Mouse (Mus musculus): ENCODE data around the gene Mia.

Gene Mia

DNA sequence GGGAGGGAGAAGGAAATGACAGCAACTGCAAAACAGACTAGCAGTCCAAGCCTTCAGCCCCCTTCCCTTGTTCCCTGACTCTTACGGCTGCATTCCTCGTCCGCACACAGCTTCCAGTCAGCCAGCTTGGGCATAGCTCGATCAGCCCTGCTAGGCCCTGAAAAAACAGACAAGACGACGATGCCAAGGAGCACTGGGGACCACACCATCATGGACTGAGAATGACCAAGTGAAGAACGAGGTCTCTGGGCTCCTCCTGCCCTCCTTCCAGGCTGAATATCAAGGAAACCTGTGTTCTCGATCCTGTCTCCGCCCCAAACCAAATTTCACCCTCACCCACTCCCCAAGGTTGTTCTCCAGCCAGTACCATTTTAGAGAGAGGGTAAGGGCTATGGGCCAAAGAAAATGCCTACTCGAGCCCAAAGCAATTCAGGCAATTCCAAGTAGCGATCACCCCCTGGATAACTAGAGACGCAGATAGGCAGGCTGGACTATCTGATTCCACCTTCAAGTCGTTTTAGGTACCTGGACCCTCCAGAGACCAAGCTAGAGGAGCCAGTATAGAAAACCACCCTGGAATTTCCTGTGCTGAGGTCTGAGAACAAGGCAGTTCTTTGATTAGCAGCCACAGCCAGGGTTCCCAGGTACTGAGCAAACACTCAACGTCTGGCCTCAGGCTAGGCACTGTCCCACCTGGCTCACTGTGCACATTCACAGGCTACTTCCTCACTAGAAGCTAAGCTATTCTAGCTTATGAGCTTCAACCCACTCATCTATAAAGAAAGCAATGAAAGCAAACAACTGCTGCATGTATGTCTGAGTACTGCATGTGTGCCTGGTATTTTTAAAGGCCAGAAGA lies at the start of gene Mia, which contains the start of gene Gm21983:
Mia (minus strand) TSS at position 321 of the 859 bp plus-strand sequence.
Gm21983 (minus strand) TSS at position 250 of the 859 bp plus-strand sequence.
- DNase-seq (ENCODE audit: low spot score) = no peak

DNA sequence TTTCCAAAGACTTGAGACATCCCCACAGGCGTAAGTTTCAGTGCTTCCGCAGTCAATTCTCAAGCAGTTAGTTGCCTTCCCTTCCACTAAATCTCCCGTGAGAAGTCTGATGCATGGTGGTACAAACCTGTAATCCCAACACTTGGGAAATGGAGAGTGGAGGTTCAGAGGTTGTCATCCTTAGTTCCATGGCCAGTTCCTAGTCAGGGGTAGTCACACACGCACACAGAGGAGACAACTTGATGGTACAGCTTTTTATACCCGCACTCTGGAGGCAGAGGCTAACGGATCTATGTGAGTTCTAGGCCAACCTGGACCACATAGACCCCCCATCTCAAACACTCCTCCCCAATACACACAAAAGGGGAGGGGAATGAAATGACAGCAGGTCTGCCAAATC lies 47.9 kb upstream of the Mia start:
- no peak for DNase-seq (ENCODE audit: low spot score)

DNA sequence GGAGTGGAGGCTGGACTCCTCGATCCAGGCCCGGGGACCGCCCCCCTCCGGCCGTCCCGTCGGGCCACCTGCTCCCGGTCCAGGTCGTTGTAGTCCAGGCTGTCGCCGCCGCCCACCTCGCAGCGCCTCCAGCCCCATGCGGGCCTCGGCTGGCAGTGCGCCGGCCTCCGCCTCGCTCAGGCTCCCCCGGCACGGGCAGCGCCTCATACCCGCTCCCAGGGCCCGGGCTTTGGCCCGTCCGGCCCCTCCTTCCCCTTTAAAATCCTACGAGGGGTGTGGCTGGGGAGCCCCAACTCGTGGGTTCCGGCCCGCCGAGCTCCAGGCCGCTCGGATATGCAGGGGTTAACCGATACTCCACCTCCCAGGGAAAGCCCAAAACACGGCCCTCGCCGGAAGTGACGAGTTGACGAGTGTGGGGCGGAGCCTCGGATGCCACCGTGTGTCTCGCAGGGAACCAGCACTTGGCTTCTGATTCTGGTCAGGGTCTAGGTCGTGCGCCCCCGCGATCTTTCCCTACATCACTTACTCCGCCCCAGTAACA lies 47.4 kb upstream of the Mia start, which contains the start of gene Itpkc:
Itpkc (minus strand) TSS at position 381 of the 541 bp plus-strand sequence.
- DNase-seq (ENCODE audit: low spot score) = peak; percentile 91

DNA sequence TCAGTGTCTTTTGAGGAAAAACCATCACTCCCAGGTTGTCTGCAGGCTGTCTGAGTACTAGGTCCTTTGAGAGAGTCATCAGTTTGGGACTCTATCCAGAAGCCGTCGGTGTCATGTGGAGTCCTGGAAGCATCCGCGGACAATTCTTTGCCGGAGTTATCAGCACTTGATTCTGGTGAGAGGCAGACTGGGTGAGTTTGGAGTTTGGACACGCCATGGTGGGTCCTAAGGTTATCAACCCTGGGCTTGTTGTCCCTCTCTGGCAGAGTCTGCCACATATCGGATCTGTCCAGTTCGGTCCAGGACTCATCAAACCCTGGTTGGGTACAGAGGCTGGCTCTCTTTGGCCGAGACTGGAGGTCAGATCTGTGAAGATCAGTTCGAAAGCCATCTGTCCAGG lies 46.7 kb upstream of the Mia start:
- DNase-seq (ENCODE audit: low spot score) = no peak

DNA sequence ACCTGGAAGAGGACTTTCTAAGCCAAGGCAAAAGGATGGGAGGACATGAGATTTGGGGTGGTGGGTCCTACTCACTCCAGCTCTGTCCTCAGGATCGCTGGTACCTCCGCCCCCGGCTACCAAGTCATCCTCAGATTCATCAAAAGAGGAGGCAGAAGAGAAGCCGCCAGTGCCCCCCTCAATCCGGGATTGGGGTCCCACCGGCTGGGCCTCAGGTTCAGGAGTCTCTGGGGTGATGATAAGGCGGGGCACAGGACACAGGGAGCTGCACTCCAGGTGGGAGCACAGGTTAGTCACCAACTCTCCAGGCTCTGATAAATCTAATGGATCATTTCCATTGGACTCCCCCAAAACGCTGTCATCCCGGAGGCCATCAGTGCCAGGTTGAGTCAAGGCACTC lies 46.3 kb upstream of the Mia start:
- DNase-seq (ENCODE audit: low spot score) = no peak

DNA sequence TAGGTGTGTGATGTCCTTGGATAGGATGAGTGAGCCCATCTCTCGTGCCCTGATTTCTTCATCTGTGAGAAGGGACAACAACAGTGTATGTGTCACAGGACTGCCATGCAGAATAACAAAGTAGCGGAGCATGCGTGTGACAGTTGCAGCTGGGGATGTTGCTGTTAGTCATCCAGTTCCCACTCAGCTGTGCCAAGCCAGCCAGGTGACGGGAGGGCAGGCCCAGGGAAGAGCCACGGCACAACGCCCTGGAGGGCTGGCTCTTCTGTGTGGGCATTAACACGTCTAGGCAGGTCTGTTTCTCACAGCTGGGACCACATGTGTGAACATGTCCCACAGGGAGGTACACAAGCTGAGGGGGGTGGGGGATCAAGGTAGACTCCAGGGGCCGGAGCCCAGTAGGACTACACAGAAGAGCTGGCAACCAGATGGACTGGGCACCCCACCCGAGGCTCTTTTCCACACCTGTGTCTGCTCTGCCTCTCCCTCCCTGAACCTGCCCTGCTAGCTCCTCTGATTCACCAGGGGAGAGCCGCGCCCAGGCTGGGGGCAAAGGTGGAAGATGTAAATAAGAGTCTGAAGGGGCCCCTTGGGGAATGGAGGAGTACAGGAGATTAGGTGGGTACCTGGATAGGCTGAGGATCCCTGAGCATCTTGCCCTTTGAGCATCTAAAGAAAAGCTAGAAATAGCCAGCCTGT lies 44.1 kb upstream of the Mia start:
- DNase-seq (ENCODE audit: low spot score) = peak; percentile 47

DNA sequence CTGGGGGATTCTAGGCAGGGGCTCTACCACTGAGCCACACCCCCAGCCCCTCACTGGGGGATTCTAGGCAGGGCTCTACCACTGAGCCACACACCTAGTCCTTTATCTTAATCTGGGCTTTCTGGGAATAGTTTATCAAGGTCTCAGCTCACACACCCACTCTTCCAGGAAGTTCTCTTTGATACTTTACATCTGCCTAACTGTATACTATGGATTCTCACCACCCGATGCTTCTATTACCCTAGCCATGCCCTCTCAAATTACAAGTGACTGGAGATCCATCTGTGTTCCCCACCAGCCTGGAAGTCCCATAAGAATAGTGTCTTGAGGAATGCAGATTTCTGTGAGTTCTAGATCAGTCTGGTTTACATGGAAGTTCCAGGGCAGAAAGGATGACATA lies 41.6 kb upstream of the Mia start:
- no peak for DNase-seq (ENCODE audit: low spot score)

DNA sequence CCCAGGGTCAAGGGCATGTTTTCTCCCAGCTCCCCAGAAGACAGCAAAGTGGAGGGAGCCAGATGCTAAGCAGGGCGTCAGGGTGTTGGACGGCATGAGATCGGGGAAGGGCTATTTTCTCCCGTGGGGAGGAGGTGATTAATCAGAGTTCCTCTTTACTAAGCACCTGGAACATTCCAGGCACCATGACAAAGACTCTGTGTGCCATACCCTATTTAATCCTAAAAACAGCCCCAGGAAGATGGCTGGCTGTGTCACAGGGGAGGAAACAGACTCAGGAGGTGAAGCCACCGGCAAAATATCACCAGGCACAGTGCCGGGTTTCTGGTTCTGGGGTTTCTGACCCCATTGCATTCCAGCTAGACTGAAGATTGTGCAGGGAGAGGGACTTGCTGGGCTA lies 41.0 kb upstream of the Mia start:
- no peak for DNase-seq (ENCODE audit: low spot score)

DNA sequence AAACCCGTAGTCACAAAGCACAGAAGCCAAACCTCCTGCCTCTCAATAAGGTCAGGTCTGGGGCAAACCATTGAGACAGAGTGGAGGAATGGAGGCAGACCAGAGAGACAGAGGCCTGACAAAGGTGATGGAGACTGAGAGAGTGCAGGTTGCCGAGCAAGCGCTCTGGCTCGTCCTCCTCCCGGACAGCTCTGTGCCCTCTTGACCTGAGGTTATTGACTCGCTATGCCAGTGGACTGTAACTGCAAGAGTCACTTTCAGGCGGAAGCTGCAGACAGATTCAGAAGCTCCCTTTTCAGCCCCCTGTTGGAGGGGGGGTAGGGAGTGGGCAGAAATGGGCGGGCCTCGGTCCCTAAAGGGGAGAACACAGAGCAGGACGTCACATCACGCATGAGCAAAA lies 39.0 kb upstream of the Mia start:
- DNase-seq (ENCODE audit: low spot score) = no peak

DNA sequence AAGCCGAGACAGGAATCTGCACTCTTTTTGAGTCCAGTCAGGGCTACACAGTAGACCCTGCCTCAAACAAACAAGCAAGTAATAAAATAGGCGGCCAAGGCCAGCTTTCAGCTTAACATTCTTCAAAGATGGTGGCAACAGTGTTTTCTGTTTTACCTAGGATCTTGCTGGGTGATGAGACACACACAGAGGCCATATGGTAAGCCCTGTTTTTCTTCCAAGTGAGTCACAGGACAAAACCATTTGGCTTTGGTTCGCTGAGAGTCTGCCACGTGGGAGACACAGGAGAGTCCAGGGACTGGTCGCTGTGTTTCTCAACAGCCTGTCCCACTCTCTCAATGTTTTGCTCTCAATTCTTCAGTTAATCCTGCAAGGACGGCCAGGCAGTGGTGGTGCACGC lies 37.6 kb upstream of the Mia start:
- no peak for DNase-seq (ENCODE audit: low spot score)

DNA sequence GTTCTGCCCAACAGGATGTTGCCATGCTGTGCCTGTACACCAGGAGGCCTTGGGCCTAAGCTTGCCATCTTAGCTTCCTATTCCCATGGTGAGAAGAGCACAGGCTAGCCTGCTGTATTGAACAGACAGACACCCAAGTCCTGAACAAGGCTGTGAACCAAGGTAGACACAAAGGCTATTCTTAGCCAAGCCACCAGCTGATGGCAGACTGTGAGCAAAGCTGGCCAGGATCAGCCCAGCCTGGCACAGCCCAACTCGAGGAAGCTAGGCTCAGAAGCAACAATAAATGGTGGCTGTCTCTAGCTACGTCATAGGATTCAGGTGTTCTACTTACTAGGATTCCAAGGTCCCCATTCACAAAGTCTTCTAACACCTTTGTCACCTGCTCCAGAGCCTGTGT lies 31.7 kb upstream of the Mia start:
- DNase-seq (ENCODE audit: low spot score) = no peak

DNA sequence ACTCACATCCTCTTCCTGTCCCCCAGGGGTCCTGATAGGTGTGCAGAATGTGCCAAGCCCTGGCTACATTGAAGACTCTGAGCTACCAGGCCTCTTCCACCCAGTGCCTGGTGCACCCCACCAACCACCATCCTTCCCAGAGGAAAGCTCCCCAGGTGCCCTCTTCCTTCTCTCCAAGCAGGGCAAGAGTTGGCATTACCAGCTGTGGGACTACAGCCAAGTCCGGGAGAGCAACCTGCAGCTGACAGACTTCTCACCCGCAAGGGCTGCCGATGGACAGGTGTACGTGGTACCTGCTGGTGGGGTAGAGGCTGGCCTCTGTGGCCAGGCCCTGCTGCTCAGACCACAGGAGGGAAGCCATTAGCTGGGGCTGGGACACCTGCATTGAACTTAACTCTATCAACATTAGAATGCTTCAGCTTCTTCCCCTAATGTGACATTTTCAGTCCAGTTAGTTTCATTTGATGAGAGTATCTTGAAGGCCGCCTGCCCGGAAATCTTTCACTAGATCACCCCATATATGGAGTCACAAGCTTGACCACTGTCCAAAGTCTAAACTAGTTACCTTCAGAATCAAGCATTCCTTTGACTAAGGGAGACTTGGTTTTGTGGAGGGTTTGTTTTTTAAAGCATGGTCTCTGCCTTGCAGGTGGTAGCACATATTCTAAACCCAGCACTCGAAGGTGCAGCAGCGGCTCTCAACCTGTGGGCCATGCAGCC lies 22.9 kb upstream of the Mia start:
- no peak for DNase-seq (ENCODE audit: low spot score)

DNA sequence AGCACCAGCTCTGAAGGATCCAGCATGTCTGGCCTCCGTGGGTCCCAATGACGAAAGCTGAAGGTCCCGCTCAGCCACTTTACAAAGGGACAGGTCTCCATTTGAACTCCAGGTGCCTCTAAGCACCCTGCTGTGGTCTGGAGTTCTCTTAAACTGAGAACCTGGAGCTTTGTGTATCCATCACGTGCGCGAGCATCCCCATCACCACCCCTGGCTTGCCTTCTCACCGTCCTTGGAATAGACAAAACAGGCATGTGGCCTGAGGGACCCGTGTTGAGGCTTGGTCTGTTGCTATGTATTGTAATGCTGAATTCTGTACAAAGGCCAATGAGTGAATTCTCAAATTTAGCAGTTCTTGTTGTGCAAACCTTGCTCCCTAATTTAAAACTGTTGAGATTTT lies 17.8 kb upstream of the Mia start:
- DNase-seq (ENCODE audit: low spot score) = no peak

DNA sequence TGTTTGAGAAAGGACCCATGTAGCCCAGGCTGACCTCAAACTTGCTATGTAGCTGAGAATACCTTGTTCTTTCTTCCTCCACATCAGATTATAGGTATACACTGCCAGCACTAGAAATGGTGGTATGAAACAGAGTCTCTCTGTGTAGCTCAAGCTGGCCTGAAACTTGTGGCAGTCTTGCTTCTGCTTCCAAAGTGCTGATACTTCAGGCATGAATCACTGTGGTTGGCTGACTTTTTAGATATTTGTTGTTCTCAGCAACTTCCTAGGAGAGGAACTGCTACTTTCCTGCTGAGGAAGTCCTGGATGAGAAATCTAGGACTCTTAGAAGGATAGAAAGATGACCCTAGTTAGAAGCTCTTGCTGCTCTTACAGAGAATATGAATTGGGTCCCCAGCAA lies 17.4 kb upstream of the Mia start:
- DNase-seq (ENCODE audit: low spot score) = no peak

DNA sequence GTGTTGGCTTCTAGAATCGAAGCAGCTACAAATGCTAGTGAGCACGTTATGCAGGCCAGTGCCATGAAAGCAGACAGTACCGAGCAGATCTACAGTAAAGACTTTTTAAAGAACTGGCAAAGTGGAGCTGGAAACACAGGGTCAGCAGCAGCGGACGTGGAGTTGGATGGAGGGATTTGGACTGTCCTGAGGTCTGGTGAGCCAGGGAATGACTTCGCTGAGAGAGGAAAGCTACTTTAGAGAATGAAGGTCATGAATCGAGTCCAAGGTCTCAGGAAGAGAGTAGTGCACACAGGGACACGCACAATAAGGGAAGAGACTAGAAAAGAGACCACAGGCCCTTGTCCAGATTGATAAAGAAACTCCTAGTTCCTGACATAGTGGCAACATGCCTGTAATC lies 16.7 kb upstream of the Mia start:
- no peak for DNase-seq (ENCODE audit: low spot score)

DNA sequence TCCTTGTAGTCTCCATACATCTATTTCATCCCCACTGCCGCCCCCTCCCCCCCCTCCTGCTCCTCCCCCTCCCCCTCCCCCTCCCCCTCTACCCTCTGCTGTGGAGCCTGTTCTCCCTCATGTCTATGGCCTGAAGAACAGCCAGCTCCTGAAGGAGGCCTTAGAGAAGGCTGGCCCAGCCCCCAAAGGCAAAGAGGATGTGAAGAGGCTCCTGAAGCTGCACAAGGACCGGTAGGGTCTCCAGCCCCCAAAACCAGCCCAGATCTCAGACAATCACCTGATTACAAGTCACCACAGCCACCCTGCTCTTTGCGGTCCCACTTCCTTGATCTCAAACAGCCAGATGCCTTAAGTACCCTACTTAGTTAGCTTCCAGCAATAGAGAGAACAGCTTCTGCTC lies 16.2 kb upstream of the Mia start:
- no peak for DNase-seq (ENCODE audit: low spot score)

DNA sequence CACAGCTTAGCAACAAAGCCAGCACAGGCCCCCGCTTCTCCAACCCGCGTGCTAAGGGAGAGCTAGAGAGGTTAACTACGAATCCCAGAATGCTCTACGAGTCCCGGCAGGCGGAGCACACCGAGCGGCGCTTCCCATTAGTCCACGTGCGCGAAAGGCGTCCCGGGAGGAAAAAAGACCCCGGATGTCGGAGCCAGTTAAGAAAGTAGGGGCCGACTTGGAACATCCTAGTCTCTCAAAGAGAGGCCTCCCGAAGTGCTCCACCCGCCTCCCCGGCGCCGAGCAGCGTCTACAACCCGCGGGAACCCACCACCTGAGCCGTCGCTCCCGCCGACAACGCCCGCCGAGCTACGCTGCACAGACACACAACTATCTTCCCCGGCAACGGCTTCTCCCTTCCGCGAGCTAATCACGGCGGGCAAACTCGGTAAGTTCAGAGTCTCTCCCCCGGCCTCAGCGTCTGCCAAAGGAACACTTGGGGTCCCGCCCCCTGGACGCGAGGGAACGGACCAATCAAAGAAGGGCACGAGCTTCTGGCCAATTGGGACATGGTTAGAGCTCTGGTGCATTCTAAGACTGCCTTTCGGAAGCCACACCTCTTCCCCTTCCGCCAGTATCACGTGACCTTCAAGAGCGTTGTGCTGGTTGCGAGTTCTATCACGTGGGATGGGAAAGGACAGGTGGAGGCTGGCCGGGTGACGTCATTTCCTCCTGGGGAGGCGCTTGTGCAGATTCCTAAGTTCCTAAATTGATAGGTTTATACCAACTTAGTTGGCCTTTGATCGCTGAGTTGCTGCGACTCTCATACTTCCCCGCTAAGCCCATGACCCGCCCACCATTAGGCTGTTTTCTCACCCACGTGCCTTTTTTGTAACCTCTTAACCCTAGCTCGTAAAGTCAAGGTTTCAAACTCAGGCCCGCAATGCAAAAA lies 15.0 kb upstream of the Mia start, which contains the start of the genes BC024978 and Snrpa:
BC024978 (plus strand) TSS at position 101 of the 931 bp plus-strand sequence.
Snrpa (minus strand) TSS at position 591 of the 931 bp plus-strand sequence.
- DNase-seq (ENCODE audit: low spot score) = peak; percentile 99

DNA sequence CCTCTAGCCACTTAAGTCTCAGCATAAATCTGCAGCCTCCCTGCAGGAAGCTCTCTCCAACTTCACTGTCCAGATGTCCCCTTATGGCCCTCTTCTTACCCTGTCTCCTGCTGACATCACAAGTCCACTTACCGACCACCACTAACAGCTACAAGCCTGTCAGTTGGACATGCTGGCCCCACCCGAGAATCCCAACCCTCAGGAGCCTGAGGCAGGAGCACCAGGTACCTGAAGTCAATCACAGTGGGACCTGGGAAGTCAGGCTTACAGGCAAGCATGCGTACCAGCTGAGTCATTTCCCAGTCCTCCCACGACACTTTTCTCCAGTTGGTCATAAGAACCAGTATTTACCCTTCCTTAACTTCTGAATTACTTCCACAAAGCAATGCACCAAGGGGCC lies 12.8 kb upstream of the Mia start:
- no peak for DNase-seq (ENCODE audit: low spot score)

DNA sequence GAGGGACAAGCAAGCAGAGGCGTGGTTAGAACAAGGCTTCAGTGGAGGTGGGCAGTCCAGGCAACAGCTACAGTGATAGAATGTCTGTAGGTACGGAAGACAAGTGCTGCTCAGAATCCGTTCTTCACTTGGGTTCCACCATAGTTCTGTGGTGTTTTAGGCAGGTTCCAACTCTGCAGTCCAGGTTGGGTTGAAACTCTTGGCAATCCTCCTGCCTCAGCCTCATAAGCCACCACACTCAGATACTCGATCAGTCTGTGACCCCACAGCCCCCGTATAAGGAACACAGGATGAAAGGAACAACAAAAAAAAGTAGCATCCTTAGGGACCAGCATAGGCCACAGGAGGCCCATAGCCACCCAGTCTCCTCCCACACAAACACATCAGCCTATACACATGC lies 11.5 kb upstream of the Mia start:
- DNase-seq (ENCODE audit: low spot score) = no peak

DNA sequence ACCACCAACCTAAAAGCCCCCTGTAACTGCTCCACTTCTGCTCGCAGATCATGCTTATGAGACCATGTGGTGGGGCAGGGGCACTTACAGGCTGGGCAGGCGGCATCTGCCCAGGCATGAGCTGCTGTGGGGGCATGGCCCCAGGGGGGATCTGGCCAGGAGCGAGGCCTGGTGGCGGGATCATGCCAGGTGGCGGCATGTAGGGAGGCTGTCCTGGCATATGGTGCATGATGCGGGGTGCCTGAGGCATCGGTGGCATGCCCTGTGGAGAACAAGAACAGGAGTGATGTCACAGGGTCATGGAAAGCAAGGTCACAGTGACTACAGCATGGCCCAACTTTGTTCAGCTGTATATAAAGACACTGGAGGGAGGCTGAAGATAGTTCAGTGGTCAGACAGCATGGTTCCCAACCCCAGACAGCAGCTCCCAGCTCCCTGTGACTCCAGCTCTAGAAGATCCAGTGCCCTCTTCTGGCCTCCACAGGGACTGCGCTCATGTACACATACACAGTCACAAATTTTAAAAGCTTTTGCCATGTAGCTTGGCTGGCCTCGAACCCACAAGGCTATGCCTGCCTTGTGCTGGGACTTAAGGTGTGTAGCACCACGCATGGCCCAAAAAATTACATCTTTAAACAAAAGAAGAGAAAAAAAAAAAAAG lies 8.4 kb upstream of the Mia start:
- no peak for DNase-seq (ENCODE audit: low spot score)

DNA sequence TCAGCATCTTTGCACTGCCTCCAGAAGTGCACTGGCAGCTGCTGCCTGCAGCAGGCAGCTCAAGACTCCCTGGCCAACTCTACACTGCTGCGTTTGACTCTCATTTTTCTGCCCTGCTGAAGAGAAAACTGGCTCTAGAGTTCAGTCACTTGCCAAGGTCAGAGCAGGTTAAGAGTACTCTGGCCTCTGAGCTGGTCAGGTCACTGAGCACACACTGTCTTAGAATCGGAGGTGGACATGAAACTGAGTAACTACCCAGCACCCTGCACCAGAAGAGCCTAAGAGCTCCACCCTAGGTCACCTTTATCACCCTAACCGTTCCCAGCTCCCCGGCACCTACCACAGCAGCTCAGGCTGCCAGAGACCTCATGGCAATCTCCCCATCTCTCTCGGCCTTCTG lies 5.0 kb upstream of the Mia start:
- no peak for DNase-seq (ENCODE audit: low spot score)
